Mouse (Mus musculus) heart, postnatal 4 days (tissue): ENCODE results near the gene Znhit6. TPM values are rescaled to one million over a fixed set of nuclear protein-coding genes. Genes with fewer than 3 reads are reported as not detected.

Source experiments
- DNase-seq: peaks from one replicate; pipeline ENCODE4 v3.0.0; 2021
- total RNA-seq, 2 experiments: library from RNA; stranded (reverse); gene quantifications; 2 replicates each; pipeline ENCODE4 v1.2.3; 2021

Gene Znhit6
- total RNA-seq, 2 experiments from 2014 or later: 14.9 to 15.2 TPM

DNA sequence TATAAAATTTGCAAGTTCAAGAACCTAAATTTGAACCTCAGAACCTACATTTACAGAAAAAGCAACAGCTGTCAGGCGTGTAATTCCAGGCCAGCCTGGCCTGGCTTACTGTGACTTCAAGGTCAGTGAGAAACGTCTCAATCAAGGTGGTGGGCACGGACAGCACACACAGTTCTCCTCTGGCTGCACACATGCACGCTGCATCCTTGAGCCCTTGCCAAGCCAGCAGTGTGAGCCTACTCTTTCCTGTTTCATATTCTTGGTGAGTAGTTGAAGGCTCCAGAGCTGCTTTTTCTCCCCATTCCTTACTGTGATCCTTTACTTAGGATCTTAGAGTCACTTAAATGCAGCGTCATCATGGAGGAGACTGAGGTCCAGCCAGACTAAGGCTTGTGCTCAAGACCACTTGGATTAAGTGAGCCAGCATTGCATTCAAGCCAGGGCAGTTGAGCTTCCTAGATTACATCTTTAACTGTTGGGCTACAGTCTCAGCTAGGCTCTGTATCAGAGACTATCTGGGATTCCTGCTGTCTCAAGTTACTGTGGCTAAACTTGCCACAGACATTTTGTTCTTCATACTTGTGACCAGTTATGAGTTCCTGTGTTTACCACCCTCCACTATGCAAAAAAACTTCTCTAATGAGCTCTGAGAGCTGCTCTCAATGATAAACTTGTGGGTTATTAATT lies 29.6 kb downstream of the Znhit6 start:
- no peak for DNase-seq

DNA sequence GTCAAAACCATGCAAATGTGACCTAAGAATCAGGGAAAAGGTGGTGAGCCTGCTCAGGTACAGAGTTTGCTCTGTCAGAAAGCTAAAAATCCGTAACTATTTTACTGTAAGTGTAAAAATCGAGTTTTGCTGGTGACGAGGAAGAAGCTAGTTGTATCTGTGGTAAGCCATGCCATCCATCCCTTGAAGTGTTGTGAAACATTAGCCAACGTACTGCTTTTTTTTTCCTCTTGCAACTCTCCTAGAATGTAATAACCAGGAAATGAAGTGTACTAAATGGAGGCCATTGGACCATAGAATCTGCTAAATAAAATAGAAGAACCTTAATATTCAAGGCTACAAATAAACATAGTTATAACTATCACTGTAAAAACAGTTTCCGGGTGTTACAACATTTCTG lies 32.3 kb downstream of the Znhit6 start:
- DNase-seq: no peak

DNA sequence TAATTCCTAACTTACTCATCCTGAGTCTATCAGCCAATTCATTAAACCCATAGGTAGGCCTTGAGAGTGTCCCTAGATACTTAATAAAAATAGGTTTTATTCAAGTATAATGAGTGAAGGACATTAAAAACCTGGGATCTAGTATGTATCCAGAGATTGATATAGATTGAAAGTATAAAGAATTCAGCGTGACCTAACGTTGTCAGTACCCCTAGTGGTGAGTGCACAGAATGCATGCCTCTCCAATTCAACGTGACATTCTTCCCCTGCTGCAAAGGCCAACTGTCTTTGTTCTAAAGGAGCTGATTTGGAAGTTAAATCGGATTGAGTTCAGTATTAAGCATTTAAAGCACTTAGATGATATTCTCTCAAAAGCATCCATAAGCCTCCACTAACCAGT lies 36.7 kb downstream of the Znhit6 start:
- DNase-seq: peak; percentile 37

GRCm38 (mm10) chr3:145613234-145613633 lies 37.2 kb downstream of the Znhit6 start:
- DNase-seq: no peak

DNA sequence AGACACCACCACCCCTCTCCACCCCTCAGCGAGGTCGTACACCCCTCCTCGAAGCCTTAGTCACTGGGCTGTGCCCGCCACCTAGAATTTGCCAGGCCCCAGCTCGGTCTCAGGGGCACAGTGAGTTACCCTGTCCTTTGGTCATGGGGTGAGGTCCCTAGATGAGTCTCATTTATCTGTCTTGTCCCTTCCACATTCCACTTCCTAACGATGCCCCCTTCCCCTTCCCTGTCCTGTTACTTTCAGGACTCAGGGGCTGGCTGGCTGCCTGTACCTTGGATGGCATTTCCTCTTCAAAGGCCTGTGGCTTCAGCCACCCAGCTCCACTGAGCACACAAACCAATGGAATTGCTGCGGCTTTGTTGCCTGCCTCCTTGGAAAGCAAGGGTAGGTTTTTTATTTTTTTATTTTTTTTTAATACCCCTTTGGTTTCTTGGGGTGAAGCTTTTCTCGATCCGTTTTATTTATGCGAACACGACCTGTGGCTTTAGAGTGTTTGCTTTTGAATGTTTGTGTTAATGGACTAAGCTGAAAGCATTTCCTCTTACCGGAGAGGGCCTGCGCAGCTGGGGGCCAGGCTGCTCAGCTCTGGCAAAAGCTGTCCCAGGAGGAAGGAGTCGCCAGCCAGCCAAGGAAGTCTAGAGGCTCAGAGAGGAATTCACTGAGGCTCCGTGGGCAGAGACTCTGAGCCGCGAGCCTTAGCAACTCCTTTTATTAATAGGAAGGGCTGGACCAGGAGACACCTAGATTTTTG lies 38.5 kb downstream of the Znhit6 start:
- peak; percentile 47 for DNase-seq

- no peak for DNase-seq
These were observed 42.3 kb downstream of the Znhit6 start for GRCm38 (mm10) chr3:145618299-145618698.

GRCm38 (mm10) chr3:145619621-145620365 lies 43.8 kb downstream of the Znhit6 start:
- DNase-seq: no peak

- no peak for DNase-seq
These were observed 45.2 kb downstream of the Znhit6 start for GRCm38 (mm10) chr3:145621209-145621608.

GRCm38 (mm10) chr3:145623047-145623446 lies 47.0 kb downstream of the Znhit6 start:
- DNase-seq: no peak

DNA sequence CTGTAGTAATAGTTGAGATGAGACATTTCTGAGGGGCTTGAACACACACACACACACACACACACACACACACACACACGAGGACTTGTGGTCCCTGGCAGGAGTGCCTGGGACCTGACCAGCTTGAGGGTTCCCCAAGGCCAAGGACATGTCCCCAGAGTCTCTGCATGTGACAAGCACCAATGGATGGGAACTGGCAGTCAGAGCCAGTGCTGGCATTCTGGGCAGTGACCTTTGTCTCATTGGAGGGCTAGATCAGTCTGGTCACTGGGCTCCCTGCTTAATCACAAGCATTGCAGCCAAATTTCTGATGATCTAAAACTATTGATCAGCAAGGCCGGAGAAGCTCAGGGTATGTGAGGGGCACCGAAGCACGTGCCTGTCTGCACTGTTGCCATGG lies 48.8 kb downstream of the Znhit6 start:
- no peak for DNase-seq

DNA sequence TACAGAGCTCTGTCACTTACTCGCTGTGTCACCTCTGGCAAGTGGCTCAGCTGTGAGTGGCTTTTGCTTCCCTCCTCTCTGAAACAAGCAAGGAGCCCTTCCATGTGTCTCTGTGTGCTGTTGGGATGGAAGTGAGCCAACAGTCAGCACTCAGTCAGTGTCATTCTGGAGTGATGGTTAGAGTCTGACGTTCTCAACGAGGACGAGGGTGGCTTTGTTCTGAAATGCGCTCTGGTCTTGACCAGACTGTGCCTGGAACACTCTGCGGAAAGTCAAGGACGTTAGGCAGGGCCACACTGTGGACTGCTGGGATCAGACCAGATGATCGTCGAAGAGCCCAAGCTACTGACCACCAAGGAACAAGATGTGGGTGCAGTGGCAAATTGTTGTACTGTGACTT lies 49.5 kb downstream of the Znhit6 start:
- DNase-seq: no peak

- DNase-seq: no peak
These were observed 50.1 kb downstream of the Znhit6 start for GRCm38 (mm10) chr3:145626063-145626462.

GRCm38 (mm10) chr3:145627830-145628229 lies 51.8 kb downstream of the Znhit6 start:
- peak; percentile 60 for DNase-seq

GRCm38 (mm10) chr3:145628643-145629042 lies 52.6 kb downstream of the Znhit6 start:
- no peak for DNase-seq

DNA sequence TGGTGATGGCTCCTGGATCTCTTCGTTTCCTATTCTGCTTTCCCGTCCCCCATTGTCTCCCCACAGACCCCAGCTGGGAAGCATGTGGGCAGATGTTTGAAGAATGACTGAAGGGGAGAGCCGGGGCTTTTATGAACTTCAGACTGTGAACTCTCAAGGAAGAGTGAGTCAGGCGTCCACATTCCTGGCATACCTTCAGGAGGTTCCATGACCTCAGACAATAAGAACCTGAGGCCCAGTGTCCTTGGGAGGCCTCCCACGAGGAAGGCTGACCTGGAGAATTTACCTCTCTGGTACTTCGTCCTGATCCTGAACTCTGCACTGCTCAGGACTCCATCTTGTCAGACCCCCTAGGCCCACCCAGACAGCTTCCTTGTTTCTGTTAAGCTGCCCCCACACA lies 56.9 kb downstream of the Znhit6 start:
- DNase-seq: no peak

DNA sequence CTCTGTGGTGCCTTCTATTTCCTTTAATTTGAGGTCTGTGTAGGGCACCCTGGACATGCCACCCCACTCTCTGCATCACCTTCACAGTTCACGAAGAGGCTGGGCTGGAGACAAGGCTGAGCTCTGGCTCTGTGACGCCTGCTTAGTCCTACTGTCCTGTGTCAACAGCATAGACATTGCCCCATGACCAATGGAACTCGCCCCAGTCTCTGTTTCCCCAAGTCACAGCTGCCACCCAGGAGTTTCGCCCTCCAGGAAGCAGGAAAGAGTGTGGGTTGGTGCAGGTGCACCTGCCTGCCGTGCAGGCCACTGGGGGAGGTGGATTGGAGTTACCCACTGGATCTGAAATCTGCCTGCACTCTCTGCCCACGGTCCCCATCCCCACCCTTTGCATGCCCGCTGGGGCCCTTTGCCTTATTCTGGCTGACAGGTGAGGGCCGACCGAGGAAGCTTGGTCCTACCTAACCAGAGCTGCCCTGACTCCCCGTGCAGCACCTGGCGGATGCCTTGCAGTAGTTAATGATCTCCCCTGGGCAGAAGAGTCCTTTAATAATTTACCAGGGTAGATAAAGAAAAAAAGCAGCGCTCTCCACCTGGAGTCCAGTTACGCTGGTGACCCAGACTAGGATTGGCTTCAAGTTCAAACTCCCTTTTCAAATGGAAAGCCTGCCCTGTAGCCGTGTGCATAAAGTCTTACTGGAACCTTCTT lies 58.2 kb downstream of the Znhit6 start:
- DNase-seq: no peak

DNA sequence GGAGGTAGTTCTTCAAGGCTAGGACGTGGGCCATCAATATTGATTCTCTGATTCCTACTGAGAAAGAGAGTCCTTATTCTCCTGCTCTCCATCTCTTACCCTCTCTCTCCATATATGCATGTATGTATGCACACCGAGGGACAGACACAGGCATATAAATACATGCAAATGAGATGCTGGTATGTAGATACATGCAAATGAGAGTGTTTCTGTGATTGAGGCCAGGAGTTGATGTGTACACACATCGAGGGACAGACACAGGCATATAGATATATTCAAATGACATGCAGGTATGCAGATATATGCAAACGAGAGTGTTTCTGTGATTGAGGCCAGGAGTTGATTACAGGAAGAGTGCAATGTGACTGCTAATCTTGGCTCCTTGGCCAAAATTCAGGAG lies 64.2 kb downstream of the Znhit6 start:
- no peak for DNase-seq

DNA sequence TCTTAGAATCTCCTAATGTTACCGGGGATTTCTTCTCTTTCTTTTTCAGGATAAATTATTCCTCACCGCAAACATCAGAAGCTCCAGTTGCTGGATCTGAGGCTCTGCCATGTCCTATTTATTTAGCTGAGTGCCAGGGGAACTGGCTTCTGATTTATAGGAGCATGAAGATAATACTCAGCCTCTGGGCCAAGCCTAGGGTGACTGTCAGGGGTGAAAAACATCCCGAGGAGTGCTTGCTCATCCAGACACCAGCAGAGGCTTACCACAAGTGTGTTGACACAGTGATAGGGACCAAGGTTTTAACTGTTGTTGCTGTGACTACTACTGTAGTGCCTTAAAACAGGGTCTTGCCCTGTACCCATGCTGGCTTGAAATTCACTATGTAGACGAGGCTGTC lies 64.6 kb downstream of the Znhit6 start:
- no peak for DNase-seq

DNA sequence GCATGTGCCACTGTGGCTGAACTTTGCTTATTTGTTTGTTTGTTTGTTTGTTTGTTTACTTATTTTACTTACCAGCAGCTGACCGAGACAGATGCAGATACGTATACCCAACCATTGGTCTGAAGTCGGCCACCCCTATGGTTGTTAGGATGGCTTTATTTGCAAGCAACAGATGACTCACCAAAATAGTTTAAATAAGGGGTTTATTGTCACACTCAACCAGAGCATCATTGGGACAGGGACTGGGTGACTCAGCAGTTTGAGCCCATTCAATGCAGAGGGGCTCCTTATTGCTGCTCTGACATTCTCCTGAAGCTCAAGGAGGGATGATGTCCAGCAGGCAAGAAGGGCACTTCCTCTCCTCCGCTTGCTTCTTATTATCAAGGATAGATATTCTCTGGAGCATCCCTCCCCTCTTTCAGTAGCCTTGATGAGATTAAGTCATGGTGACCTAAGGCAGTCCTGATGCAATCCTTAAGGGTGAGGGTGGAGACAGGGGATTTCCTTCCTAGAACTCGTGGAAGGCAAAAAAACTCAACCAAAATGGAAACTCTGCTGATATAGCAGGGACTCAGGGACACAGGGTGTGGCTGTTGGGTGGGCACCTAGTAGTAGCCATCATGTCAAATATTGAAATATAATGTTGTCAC lies 65.2 kb downstream of the Znhit6 start:
- no peak for DNase-seq

DNA sequence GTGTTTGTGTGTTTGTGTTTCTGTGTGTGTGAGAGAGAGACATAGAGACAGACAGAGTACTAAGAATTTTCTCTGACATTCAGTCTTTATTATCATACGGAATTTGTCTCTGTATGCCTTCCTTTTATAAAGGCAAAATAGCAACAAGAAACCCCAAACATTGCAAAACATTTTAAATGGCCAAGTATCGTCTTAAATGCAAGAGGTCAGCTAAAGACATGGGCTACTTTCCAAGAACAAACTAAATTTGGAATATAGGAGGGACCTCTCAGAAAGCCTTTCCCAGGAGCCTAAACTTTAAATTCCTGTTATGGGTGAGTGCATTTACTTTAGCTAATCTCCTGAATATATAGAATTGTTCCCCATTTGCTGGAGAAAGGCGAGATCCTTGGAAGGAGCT lies 65.9 kb downstream of the Znhit6 start:
- DNase-seq: no peak

DNA sequence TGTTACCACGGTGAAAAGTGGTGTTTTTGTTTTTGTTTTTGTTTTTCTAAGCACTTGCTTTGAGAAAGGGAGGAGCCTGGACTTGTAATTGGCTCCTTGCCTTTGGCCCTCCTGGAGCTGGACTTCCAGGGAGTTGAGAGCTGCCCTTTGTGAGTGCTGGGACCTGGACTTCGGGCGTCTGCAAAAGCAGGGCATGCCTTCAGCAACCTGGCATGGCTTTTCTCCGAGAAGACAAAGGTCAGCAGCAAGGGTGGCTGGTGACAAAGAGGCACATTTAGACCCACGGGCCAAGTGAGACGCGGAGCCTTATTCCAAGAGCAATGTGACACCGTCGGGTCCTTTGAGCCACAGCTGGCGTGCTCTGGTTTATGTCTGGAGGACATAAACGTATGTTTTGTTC lies 66.9 kb downstream of the Znhit6 start:
- no peak for DNase-seq

- DNase-seq: no peak
These were observed 69.5 kb downstream of the Znhit6 start for GRCm38 (mm10) chr3:145645463-145645862.
